Mouse (Mus musculus): ENCODE measurements around the gene Cd70. TPM values are rescaled to one million over a fixed set of nuclear protein-coding genes. Genes with fewer than 3 reads are reported as not detected.
A peak's percentile ranks its signal among the peaks of the same experiment; 100 is the strongest.

Cd70 gene
- polyA plus RNA-seq, 1 experiment from 2014 or later = 0.16 TPM

DNA sequence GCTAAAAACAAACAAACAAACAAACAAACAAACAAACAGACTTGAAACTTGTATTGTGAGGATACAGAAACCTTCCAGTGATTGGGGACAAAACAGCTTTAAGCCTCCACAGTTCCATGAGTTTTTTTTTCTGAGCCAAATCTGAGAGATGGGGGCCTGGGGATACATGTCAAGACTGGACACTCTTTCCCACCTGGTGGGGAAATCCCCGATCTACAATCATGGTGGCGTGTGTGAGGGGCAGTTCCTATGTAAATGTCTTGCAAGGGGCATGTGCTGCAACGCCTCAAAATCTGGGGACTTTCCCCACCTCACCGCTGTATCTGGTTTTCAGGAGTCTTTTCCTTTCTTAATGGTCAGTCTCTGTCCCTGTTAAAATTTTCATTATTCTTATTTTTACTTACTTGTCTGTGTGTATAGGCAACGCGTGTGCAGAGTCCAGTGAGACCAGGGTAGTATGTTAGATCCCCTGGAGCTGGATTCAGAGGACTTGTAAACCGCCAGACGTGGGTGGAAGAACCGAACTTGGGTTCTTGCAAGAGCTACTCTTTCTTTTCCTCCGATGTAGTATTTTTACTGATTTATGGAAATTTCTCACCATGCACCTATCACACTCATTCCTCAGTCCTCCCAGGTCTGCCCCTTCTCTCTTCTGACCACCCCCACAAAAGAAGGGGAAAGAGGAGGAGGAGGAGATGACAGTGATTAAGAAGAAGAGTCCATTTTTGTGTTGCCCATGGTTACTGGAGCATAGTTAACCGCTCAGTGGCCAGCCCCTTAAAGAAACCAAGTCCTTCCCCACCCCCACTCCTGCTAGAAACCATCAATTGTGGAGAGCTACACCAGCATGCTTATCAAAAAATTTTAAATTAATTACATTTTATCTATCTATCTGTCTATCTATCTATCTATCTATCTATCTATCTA is 26.1 kb downstream of the Cd70 start:
- no peaks in the 10 kb centered on the region for H3K9me3 ChIP-seq (ENCODE audit: control insufficient read depth, low read length)
- no peak overlapping the region for H3K4me3 ChIP-seq (ENCODE audit: low read depth, low read length)
- ATAC-seq (ENCODE audit: low FRiP score) = no peak
- H3K4me1 ChIP-seq (ENCODE audit: control insufficient read depth, insufficient read depth, low read length) = no peaks in the 10 kb centered on the region
- no peak overlapping the region for H3K9ac ChIP-seq (ENCODE audit: low read length)
- H3K27me3 ChIP-seq (ENCODE audit: control insufficient read depth, insufficient read depth, low read length) = no peaks in the 10 kb centered on the region
- DNase-seq (ENCODE audit: low spot score, missing footprints) = no peak
- no peaks in the 10 kb centered on the region for H3K36me3 ChIP-seq (ENCODE audit: control insufficient read depth, insufficient read depth, low read length)
- no peak overlapping the region for H3K27ac ChIP-seq (ENCODE audit: low read depth, low read length)
- no peak overlapping the region for H3K4me2 ChIP-seq
- 87% methylated on average over 11 of the region's 11 CpGs for WGBS

DNA sequence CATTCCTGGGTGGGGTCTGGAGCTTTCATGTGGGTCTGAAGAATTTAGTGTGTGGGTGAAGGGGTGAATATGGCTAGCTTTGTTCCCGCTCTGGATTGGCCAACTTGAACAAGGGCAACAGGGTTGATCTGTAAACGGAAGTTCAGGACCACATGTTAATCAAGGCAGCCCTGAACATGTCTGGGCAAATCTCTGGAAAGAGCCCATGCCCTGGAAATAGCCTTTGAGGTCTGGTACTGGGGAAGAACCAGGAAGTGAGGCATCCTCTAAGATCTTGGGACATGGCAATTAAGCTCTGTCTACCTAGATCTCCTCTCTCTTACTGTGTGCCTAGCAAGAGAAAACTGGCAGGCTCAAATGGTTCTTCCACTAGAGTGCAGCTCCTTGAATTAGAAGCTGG is 27.7 kb downstream of the Cd70 start:
- no peaks in the 10 kb centered on the region for H3K9me3 ChIP-seq (ENCODE audit: control insufficient read depth, low read length)
- H3K27me3 ChIP-seq (ENCODE audit: control insufficient read depth, insufficient read depth, low read length) = no peaks in the 10 kb centered on the region
- ATAC-seq (ENCODE audit: low FRiP score) (no peak), DNase-seq (ENCODE audit: low spot score, missing footprints) (no peak)
- H3K4me2 ChIP-seq = no peak overlapping the region
- 90% methylated on average over 2 of the region's 2 CpGs for WGBS
- H3K27ac ChIP-seq (ENCODE audit: low read depth, low read length) = no peak overlapping the region
- H3K4me1 ChIP-seq (ENCODE audit: control insufficient read depth, insufficient read depth, low read length) = no peaks in the 10 kb centered on the region
- no peaks in the 10 kb centered on the region for H3K36me3 ChIP-seq (ENCODE audit: control insufficient read depth, insufficient read depth, low read length)
- no peak overlapping the region for H3K9ac ChIP-seq (ENCODE audit: low read length)
- no peak overlapping the region for H3K4me3 ChIP-seq (ENCODE audit: low read depth, low read length)

- Histone ChIP-seq H3K9ac (ENCODE audit: low read length) (no peak overlapping the region), H3K9me3 (ENCODE audit: control insufficient read depth, low read length) (no peaks in the 10 kb centered on the region), H3K4me2 (peak overlapping the region; percentile 15; the same call in 1 of the 2 replicates), H3K27me3 (ENCODE audit: control insufficient read depth, insufficient read depth, low read length) (no peaks in the 10 kb centered on the region), H3K4me3 (ENCODE audit: low read depth, low read length) (no peak overlapping the region), H3K4me1 (ENCODE audit: control insufficient read depth, insufficient read depth, low read length) (no peaks in the 10 kb centered on the region), H3K27ac (ENCODE audit: low read depth, low read length) (no peak overlapping the region), H3K36me3 (ENCODE audit: control insufficient read depth, insufficient read depth, low read length) (no peaks in the 10 kb centered on the region)
- ATAC-seq (ENCODE audit: low FRiP score) (peak; percentile 88), DNase-seq (ENCODE audit: low spot score, missing footprints) (no peak)
- 1% methylated on average over 11 of the region's 11 CpGs for WGBS
Observed at GRCm38 (mm10) chr17:57118524-57119349, 30.8 kb downstream of the Cd70 start.

- no peaks in the 10 kb centered on the region for H3K36me3 ChIP-seq (ENCODE audit: control insufficient read depth, insufficient read depth, low read length)
- H3K4me1 ChIP-seq (ENCODE audit: control insufficient read depth, insufficient read depth, low read length) = no peaks in the 10 kb centered on the region
- no peak overlapping the region for H3K27ac ChIP-seq (ENCODE audit: low read depth, low read length)
- ATAC-seq (ENCODE audit: low FRiP score) = no peak
- H3K9me3 ChIP-seq (ENCODE audit: control insufficient read depth, low read length) = no peaks in the 10 kb centered on the region
- H3K4me3 ChIP-seq (ENCODE audit: low read depth, low read length) = no peak overlapping the region
- WGBS = 82% methylated on average over 2 of the region's 2 CpGs
- DNase-seq (ENCODE audit: low spot score, missing footprints) = no peak
- H3K4me2 ChIP-seq = no peak overlapping the region
- H3K9ac ChIP-seq (ENCODE audit: low read length) = no peak overlapping the region
- no peaks in the 10 kb centered on the region for H3K27me3 ChIP-seq (ENCODE audit: control insufficient read depth, insufficient read depth, low read length)
Observed at GRCm38 (mm10) chr17:57116801-57117200, 32.8 kb downstream of the Cd70 start.

GRCm38 (mm10) chr17:57112768-57113474 is 36.7 kb downstream of the Cd70 start:
- H3K9ac ChIP-seq (ENCODE audit: low read length) = no peak overlapping the region
- no peaks in the 10 kb centered on the region for H3K36me3 ChIP-seq (ENCODE audit: control insufficient read depth, insufficient read depth, low read length)
- no peak overlapping the region for H3K4me2 ChIP-seq
- no peak for ATAC-seq (ENCODE audit: low FRiP score)
- no peaks in the 10 kb centered on the region for H3K27me3 ChIP-seq (ENCODE audit: control insufficient read depth, insufficient read depth, low read length)
- DNase-seq (ENCODE audit: low spot score, missing footprints) = no peak
- WGBS = 90% methylated on average over 10 of the region's 10 CpGs
- no peaks in the 10 kb centered on the region for H3K4me1 ChIP-seq (ENCODE audit: control insufficient read depth, insufficient read depth, low read length)
- H3K4me3 ChIP-seq (ENCODE audit: low read depth, low read length) = no peak overlapping the region
- H3K27ac ChIP-seq (ENCODE audit: low read depth, low read length) = no peak overlapping the region
- no peaks in the 10 kb centered on the region for H3K9me3 ChIP-seq (ENCODE audit: control insufficient read depth, low read length)

GRCm38 (mm10) chr17:57110005-57110404 is 39.6 kb downstream of the Cd70 start:
- no peak overlapping the region for H3K4me3 ChIP-seq (ENCODE audit: low read depth, low read length)
- H3K9ac ChIP-seq (ENCODE audit: low read length) = no peak overlapping the region
- H3K4me1 ChIP-seq (ENCODE audit: control insufficient read depth, insufficient read depth, low read length) = peaks cover 3% of the 10 kb centered on the region
- H3K9me3 ChIP-seq (ENCODE audit: control insufficient read depth, low read length) = no peaks in the 10 kb centered on the region
- WGBS = 84% methylated on average over 1 of the region's 1 CpGs
- H3K36me3 ChIP-seq (ENCODE audit: control insufficient read depth, insufficient read depth, low read length) = no peaks in the 10 kb centered on the region
- H3K4me2 ChIP-seq = no peak overlapping the region
- no peak for DNase-seq (ENCODE audit: low spot score, missing footprints)
- no peak for ATAC-seq (ENCODE audit: low FRiP score)
- no peaks in the 10 kb centered on the region for H3K27me3 ChIP-seq (ENCODE audit: control insufficient read depth, insufficient read depth, low read length)
- H3K27ac ChIP-seq (ENCODE audit: low read depth, low read length) = no peak overlapping the region

DNA sequence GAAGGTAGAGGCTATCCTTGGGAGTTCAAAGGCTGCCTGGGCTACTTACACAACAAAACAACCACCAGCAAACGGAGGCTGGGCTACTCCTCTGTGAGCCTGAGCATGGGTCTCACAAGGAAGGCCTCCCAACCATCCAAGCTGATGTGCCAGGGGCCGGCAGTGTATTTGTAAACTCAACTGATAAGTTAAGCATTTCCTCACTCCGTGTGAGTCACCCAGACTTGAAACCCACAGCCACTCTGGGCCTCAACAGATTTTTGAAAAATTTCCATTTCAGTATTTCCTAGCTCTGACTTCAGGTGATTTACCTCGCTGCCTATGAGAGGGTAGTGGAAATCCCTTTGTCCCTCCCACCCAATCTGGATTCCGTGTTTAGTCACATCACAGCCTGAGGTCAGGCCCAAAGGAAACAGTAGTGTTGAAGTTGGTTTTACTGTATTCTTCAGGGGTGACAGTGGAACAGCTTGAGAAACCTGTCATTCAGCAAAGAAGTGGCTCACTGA is 40.9 kb downstream of the Cd70 start:
- no peak overlapping the region for H3K4me3 ChIP-seq (ENCODE audit: low read depth, low read length)
- no peaks in the 10 kb centered on the region for H3K9me3 ChIP-seq (ENCODE audit: control insufficient read depth, low read length)
- H3K9ac ChIP-seq (ENCODE audit: low read length) = no peak overlapping the region
- no peak overlapping the region for H3K27ac ChIP-seq (ENCODE audit: low read depth, low read length)
- peak; percentile 75 for DNase-seq (ENCODE audit: low spot score, missing footprints)
- H3K27me3 ChIP-seq (ENCODE audit: control insufficient read depth, insufficient read depth, low read length) = no peaks in the 10 kb centered on the region
- no peaks in the 10 kb centered on the region for H3K36me3 ChIP-seq (ENCODE audit: control insufficient read depth, insufficient read depth, low read length)
- ATAC-seq (ENCODE audit: low FRiP score) = no peak
- no peak overlapping the region for H3K4me2 ChIP-seq
- 60% methylated on average over 5 of the region's 5 CpGs for WGBS
- peaks cover 9% of the 10 kb centered on the region for H3K4me1 ChIP-seq (ENCODE audit: control insufficient read depth, insufficient read depth, low read length)

GRCm38 (mm10) chr17:57108040-57108665 is 41.4 kb downstream of the Cd70 start:
- no peak overlapping the region for H3K4me2 ChIP-seq
- H3K27ac ChIP-seq (ENCODE audit: low read depth, low read length) = no peak overlapping the region
- H3K9me3 ChIP-seq (ENCODE audit: control insufficient read depth, low read length) = no peaks in the 10 kb centered on the region
- H3K36me3 ChIP-seq (ENCODE audit: control insufficient read depth, insufficient read depth, low read length) = no peaks in the 10 kb centered on the region
- WGBS = 91% methylated on average over 7 of the region's 7 CpGs
- no peaks in the 10 kb centered on the region for H3K27me3 ChIP-seq (ENCODE audit: control insufficient read depth, insufficient read depth, low read length)
- peaks cover 9% of the 10 kb centered on the region for H3K4me1 ChIP-seq (ENCODE audit: control insufficient read depth, insufficient read depth, low read length)
- no peak overlapping the region for H3K9ac ChIP-seq (ENCODE audit: low read length)
- H3K4me3 ChIP-seq (ENCODE audit: low read depth, low read length) = no peak overlapping the region
- DNase-seq (ENCODE audit: low spot score, missing footprints) = peak; percentile 28
- no peak for ATAC-seq (ENCODE audit: low FRiP score)

All from midbrain, embryonic 11.5 days (tissue).